Mouse (Mus musculus) MEL (cell line): ENCODE measurements at regions not wholly inside any gene's neighbourhood (a gene's known extent, or its start where the extent isn't known, plus 50 kb on each side); places are given as distances from the start of the nearest gene placed in this dataset.

Experiments
- DNase-seq: peaks from one replicate; pipeline ENCODE4 v3.0.0; 2011; ENCODE audit warnings: low read depth, low spot score
- H3K27ac ChIP-seq: 2 replicates; pipeline ENCODE4 v1.5.1; 2012; ENCODE audit warnings: low read depth, mild to moderate bottlenecking, control low read depth, low read length, moderate library complexity; ENCODE audit not compliant: control insufficient read depth
- H3K27me3 ChIP-seq, 2 experiments: fragments of 150-350 bp in 1 of 2; sonication (generic) in 1 of 2; 2 replicates each; pipeline ENCODE4 v1.6.1; 2012; ENCODE audit warnings: low read length in 2 of 2, mild to moderate bottlenecking in 2 of 2, improper control_type of control experiment in 1 of 2, moderate library complexity in 1 of 2; ENCODE audit not compliant: insufficient read depth in 2 of 2, control insufficient read depth in 1 of 2
- H3K36me3 ChIP-seq, 2 experiments: 2 replicates each; pipeline ENCODE4 v1.6.1; 2012 to 2014; ENCODE audit warnings: low read length in 2 of 2, improper control_type of control experiment in 1 of 2, inconsistent platforms in 1 of 2, mild to moderate bottlenecking in 1 of 2; ENCODE audit not compliant: insufficient read depth in 2 of 2, control insufficient read depth in 1 of 2
- H3K4me1 ChIP-seq, 2 experiments: fragments of 150-350 bp in 1 of 2; sonication (generic) in 1 of 2; 2 replicates each; pipeline ENCODE4 v1.6.1; 2012; ENCODE audit warnings: low read length in 2 of 2, improper control_type of control experiment in 1 of 2, mild to moderate bottlenecking in 1 of 2; ENCODE audit not compliant: insufficient read depth in 2 of 2, control insufficient read depth in 1 of 2
- H3K4me3 ChIP-seq, 2 experiments: fragments of 150-350 bp in 1 of 2; sonication (generic) in 1 of 2; 2 replicates each; pipeline ENCODE4 v1.5.1; 2012; ENCODE audit warnings: low read depth in 2 of 2, low read length in 2 of 2, mild to moderate bottlenecking in 2 of 2, moderate library complexity in 2 of 2, control low read depth in 1 of 2, improper control_type of control experiment in 1 of 2; ENCODE audit not compliant: control insufficient read depth in 1 of 2, insufficient read depth in 1 of 2
- H3K79me2 ChIP-seq: 2 replicates; pipeline ENCODE4 v1.6.1; 2012; ENCODE audit warnings: mild to moderate bottlenecking, low read length, moderate library complexity; ENCODE audit not compliant: control insufficient read depth, poor library complexity, insufficient read depth
- H3K9ac ChIP-seq: 2 replicates; pipeline ENCODE4 v1.6.1; 2012; ENCODE audit warnings: low read depth, mild to moderate bottlenecking, control low read depth, low read length, moderate library complexity; ENCODE audit not compliant: control insufficient read depth, poor library complexity, severe bottlenecking
- H3K9me3 ChIP-seq: fragments of 150-350 bp; sonication (generic); replicated peaks from 2 replicates; pipeline ENCODE4 v1.6.1; 2012; ENCODE audit warnings: mild to moderate bottlenecking, low read length, improper control_type of control experiment, moderate library complexity; ENCODE audit not compliant: insufficient read depth
- CHD2 ChIP-seq: IDR thresholded peaks from 2 replicates; pipeline ENCODE4 v1.6.1; 2011; ENCODE audit warnings: low read length, improper control_type of control experiment
- CTCF ChIP-seq, 3 experiments: IDR thresholded peaks in 2 of 3; conservative IDR thresholded peaks in 1 of 3; 2 replicates each; pipeline ENCODE4 v1.5.1; 2011 to 2012; ENCODE audit warnings: low read length in 3 of 3, low read depth in 2 of 3, mild to moderate bottlenecking in 2 of 3, improper control_type of control experiment in 1 of 3, inconsistent platforms in 1 of 3, mixed read lengths in 1 of 3, moderate library complexity in 1 of 3; ENCODE audit not compliant: control insufficient read depth in 1 of 3, insufficient read depth in 1 of 3, poor library complexity in 1 of 3, severe bottlenecking in 1 of 3
- GABPA ChIP-seq: IDR thresholded peaks from 2 replicates; pipeline ENCODE4 v1.6.1; 2012; ENCODE audit warnings: low read depth, mild to moderate bottlenecking, inconsistent platforms, low read length, improper control_type of control experiment, moderate library complexity
- HCFC1 ChIP-seq: IDR thresholded peaks from 2 replicates; pipeline ENCODE4 v1.6.1; 2012; ENCODE audit warnings: low read depth, mild to moderate bottlenecking, inconsistent platforms, low read length, improper control_type of control experiment, moderate library complexity
- KAT2A ChIP-seq: conservative IDR thresholded peaks from 2 replicates; pipeline ENCODE4 v1.6.1; 2012; ENCODE audit warnings: low read depth, low read length, improper control_type of control experiment, inconsistent platforms
- MAX ChIP-seq: IDR thresholded peaks from 2 replicates; pipeline ENCODE4 v1.6.1; 2011; ENCODE audit warnings: low read length, improper control_type of control experiment
- MAZ ChIP-seq: IDR thresholded peaks from 2 replicates; pipeline ENCODE4 v1.6.1; 2012; ENCODE audit warnings: low read depth, mild to moderate bottlenecking, inconsistent platforms, low read length, improper control_type of control experiment
- MEF2A ChIP-seq: IDR thresholded peaks from 2 replicates; pipeline ENCODE4 v1.6.1; 2014; ENCODE audit warnings: low read depth, mild to moderate bottlenecking, inconsistent platforms, low read length, improper control_type of control experiment; ENCODE audit not compliant: poor library complexity, insufficient replicate concordance, severe bottlenecking; ENCODE audit errors: extremely low read depth
- MXI1 ChIP-seq: IDR thresholded peaks from 2 replicates; pipeline ENCODE4 v1.6.1; 2011; ENCODE audit warnings: mild to moderate bottlenecking, low read depth, low read length, improper control_type of control experiment
- MYB ChIP-seq: IDR thresholded peaks from 2 replicates; pipeline ENCODE4 v1.6.1; 2011; ENCODE audit warnings: mild to moderate bottlenecking, low read depth, low read length, improper control_type of control experiment
- NRF1 ChIP-seq: IDR thresholded peaks from 2 replicates; pipeline ENCODE4 v1.6.1; 2014; ENCODE audit warnings: low read depth, mild to moderate bottlenecking, inconsistent platforms, low read length, improper control_type of control experiment, moderate library complexity; ENCODE audit not compliant: poor library complexity, insufficient read depth, severe bottlenecking
- RCOR1 ChIP-seq: IDR thresholded peaks from 2 replicates; pipeline ENCODE4 v1.6.1; 2012; ENCODE audit warnings: low read depth, mild to moderate bottlenecking, inconsistent platforms, low read length, improper control_type of control experiment
- TCF12 ChIP-seq: IDR thresholded peaks from 2 replicates; pipeline ENCODE4 v1.6.1; 2014; ENCODE audit warnings: low read depth, mild to moderate bottlenecking, inconsistent platforms, low read length, improper control_type of control experiment, moderate library complexity
- UBTF ChIP-seq: IDR thresholded peaks from 2 replicates; pipeline ENCODE4 v1.6.1; 2012; ENCODE audit warnings: low read depth, mild to moderate bottlenecking, inconsistent platforms, low read length, improper control_type of control experiment, moderate library complexity, borderline replicate concordance; ENCODE audit not compliant: insufficient read depth
- ZC3H11A ChIP-seq: IDR thresholded peaks from 2 replicates; pipeline ENCODE4 v1.6.1; 2012; ENCODE audit warnings: low read depth, mild to moderate bottlenecking, inconsistent platforms, low read length, improper control_type of control experiment
- ZNF384 ChIP-seq: IDR thresholded peaks from 2 replicates; pipeline ENCODE4 v1.6.1; 2012; ENCODE audit warnings: low read depth, mild to moderate bottlenecking, inconsistent platforms, low read length, improper control_type of control experiment

GRCm38 (mm10) chr1:88997847-88998246 lies 72.4 kb upstream of the Sh3bp4 start (continued):
- no peak for TF ChIP-seq KAT2A

- H3K27me3 ChIP-seq: no peaks in the 10 kb centered on the region
- H3K4me1 ChIP-seq: no peaks in the 10 kb centered on the region
- no peaks in the 10 kb centered on the region for H3K36me3 ChIP-seq
- H3K27ac ChIP-seq: no peak overlapping the region
- no peak overlapping the region for H3K9ac ChIP-seq
- no peaks in the 10 kb centered on the region for H3K79me2 ChIP-seq
- TF ChIP-seq MAZ (no peak), ZC3H11A (no peak), NRF1 (no peak), GABPA (no peak), TCF12 (no peak), MYB (no peak), CTCF (IDR thresholded peaks at IDR 0.05 in 2 of 3, conservative IDR thresholded peaks at IDR 0.05 in 1 of 3; ENCODE audit: control insufficient read depth in 1 of 3, insufficient read depth in 1 of 3, low read depth in 2 of 3, low read length in 3 of 3, poor library complexity in 1 of 3, severe bottlenecking in 1 of 3) (no peak), RCOR1 (no peak), MXI1 (no peak), UBTF (no peak), MAX (no peak), ZNF384 (no peak)
- DNase-seq: no peak
- H3K4me3 ChIP-seq: no peak overlapping the region
- H3K9me3 ChIP-seq: no peaks in the 10 kb centered on the region
These were observed 67.9 kb upstream of the Sh3bp4 start for GRCm38 (mm10) chr1:89002326-89002725.

- no peak overlapping the region for H3K27ac ChIP-seq
- no peaks in the 10 kb centered on the region for H3K79me2 ChIP-seq
- DNase-seq: no peak
- H3K4me1 ChIP-seq: no peaks in the 10 kb centered on the region
- no peak overlapping the region for H3K9ac ChIP-seq
- TF ChIP-seq CHD2 (no peak), HCFC1 (no peak), ZNF384 (no peak), MEF2A (no peak)
- H3K9me3 ChIP-seq: no peaks in the 10 kb centered on the region
- H3K4me3 ChIP-seq: no peak overlapping the region
- no peaks in the 10 kb centered on the region for H3K27me3 ChIP-seq
- H3K36me3 ChIP-seq: no peaks in the 10 kb centered on the region
These were observed 66.5 kb upstream of the Sh3bp4 start for GRCm38 (mm10) chr1:89003752-89004151.
